17 mouse cellular contexts compared by ENCODE assay signal in genomic region chr17:8183815-8184214, GRCm38 (mm10). TPM values are rescaled to one million over a fixed set of nuclear protein-coding genes. Genes with fewer than 3 reads are reported as not detected.
"Had no signal": no experiment of that assay in that cellular context is flagged by ENCODE, and none has a peak within 500 bp of the region (broad histone marks: within the 10 kb centered on the region; RNA-seq: fewer than 3 reads in every experiment).

No protein-coding gene starts in this region.

- H3K4me2 ChIP-seq: limb, embryonic 13.5 days; midbrain, embryonic 12.5 days; neural tube, embryonic 15.5 days had no signal

- H3K4me3 ChIP-seq: limb, embryonic 13.5 days; midbrain, embryonic 12.5 days; myocyte; neural tube, embryonic 15.5 days had no signal

- H3K9me3 ChIP-seq: limb, embryonic 13.5 days; midbrain, embryonic 12.5 days; neural tube, embryonic 15.5 days had no signal

- H3K27me3 ChIP-seq: limb, embryonic 13.5 days; midbrain, embryonic 12.5 days; neural tube, embryonic 15.5 days had no signal

- DNase-seq: left cerebral cortex, postnatal 4 days; lung, adult 18-20 months; right cerebral cortex, adult 18-20 months; right cerebral cortex, postnatal 25 days; thymus, postnatal 36 days had no signal

- H3K4me1 ChIP-seq: limb, embryonic 13.5 days; midbrain, embryonic 12.5 days; neural tube, embryonic 15.5 days had no signal

- H3K9ac ChIP-seq: limb, embryonic 13.5 days; liver, embryonic 14.5 days; midbrain, embryonic 12.5 days; neural tube, embryonic 15.5 days had no signal

- H3K27ac ChIP-seq: limb, embryonic 13.5 days; liver, embryonic 14.5 days; midbrain, embryonic 12.5 days; neural tube, embryonic 15.5 days had no signal

RNA-seq across cellular contexts. Expression of gene Gm49673, which starts 36.2 kb away (rescaled TPM):
- total RNA-seq: left cerebral cortex, postnatal 4 days; liver, adult 2 months; megakaryocyte-erythroid progenitor cell, adult 5-6 weeks had no signal
- polyA plus RNA-seq: large intestine, adult 2 months; lung, embryonic 16.5 days; midbrain, embryonic 12.5 days; myocyte had no signal

RNA-seq across cellular contexts. Expression of gene Ccr6, which starts 52.0 kb away (rescaled TPM):
- total RNA-seq: layer of hippocampus, postnatal 14 days; left cerebral cortex, postnatal 10 days; left cerebral cortex, postnatal 4 days; liver, adult 2 months; megakaryocyte-erythroid progenitor cell, adult 5-6 weeks had no signal
- polyA plus RNA-seq: limb, embryonic 13.5 days; midbrain, embryonic 12.5 days; myocyte; neural tube, embryonic 11.5 days; neural tube, embryonic 15.5 days had no signal
